Mouse (Mus musculus): ENCODE results near the gene Dhx15.

DNA sequence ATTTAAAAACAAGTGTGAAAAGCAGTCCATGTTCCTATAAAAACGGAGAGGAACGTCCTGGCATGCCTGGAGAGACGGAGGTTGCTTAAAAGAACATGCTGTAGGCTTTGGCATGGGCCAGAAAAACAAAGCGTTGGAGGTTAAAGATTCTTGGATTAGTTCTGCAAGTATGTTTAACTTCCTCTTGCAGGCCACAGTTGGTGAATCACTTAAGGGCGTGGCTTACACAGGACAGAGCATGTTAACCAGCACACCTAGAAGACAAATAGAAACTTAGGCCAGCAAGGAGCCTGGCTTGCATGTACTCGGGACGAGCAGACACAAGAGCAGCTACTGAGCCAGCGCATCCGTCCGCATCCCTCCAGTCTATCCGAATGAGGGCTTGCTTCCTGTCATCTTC is 52.2 kb downstream of the Dhx15 start:
- TF ChIP-seq POLR2A (IDR thresholded peaks at IDR 0.05; ENCODE audit: extremely low read depth, insufficient read depth, low read length) = no peak
- TF ChIP-seq CTCF (IDR thresholded peaks at IDR 0.05; ENCODE audit: extremely low read depth, insufficient read depth, low read length) = no peak
